Mouse (Mus musculus) adipocyte (in vitro differentiated cells): ENCODE measurements at regions not wholly inside any gene's neighbourhood (a gene's known extent, or its start where the extent isn't known, plus 50 kb on each side); places are given as distances from the start of the nearest gene placed in this dataset.
"Not testable (repeated sequence)": the region's sequence is repeated elsewhere in the genome, so short reads cannot be mapped to it uniquely, and the experiment has no call there.

ENCODE experiments used
- DNase-seq: peaks from one replicate; pipeline ENCODE4 v3.0.0-alpha.2; 2016; ENCODE audit warnings: low spot score

- DNase-seq = no peak
Observed at GRCm38 (mm10) chr14:59075845-59076745, 66.6 kb downstream of the 1700129C05Rik start.

- DNase-seq = no peak
Observed at GRCm38 (mm10) chr14:59072323-59073039, 70.2 kb downstream of the 1700129C05Rik start.

- DNase-seq = no peak
Observed at GRCm38 (mm10) chr14:59070056-59070455, 72.6 kb downstream of the 1700129C05Rik start.

GRCm38 (mm10) chr14:59066456-59067220 is 76.1 kb downstream of the 1700129C05Rik start:
- DNase-seq = no peak

GRCm38 (mm10) chr14:59063221-59063620 is 79.5 kb downstream of the 1700129C05Rik start:
- DNase-seq = no peak

- no peak for DNase-seq
Observed at GRCm38 (mm10) chr14:59056832-59057231, 85.9 kb downstream of the 1700129C05Rik start.

- DNase-seq = no peak
Observed at GRCm38 (mm10) chr14:59055283-59055682, 87.4 kb downstream of the 1700129C05Rik start.

GRCm38 (mm10) chr14:59052421-59052820 is 90.3 kb downstream of the 1700129C05Rik start:
- DNase-seq = no peak

- DNase-seq = no peak
Observed at GRCm38 (mm10) chr14:59051478-59051879, 91.2 kb downstream of the 1700129C05Rik start.

GRCm38 (mm10) chr14:59045687-59046086 is 97.0 kb downstream of the 1700129C05Rik start:
- no peak for DNase-seq

- no peak for DNase-seq
Observed at GRCm38 (mm10) chr14:59045235-59045634, 97.5 kb downstream of the 1700129C05Rik start.

GRCm38 (mm10) chr14:59042152-59042551 is 100.5 kb downstream of the 1700129C05Rik start:
- no peak for DNase-seq

- not testable (repeated sequence) for DNase-seq
Observed at GRCm38 (mm10) chr14:59025757-59026156, 116.9 kb downstream of the 1700129C05Rik start.

GRCm38 (mm10) chr14:59009534-59009933 is 133.2 kb downstream of the 1700129C05Rik start:
- no peak for DNase-seq

GRCm38 (mm10) chr14:58999106-58999778 is 143.5 kb downstream of the 1700129C05Rik start:
- no peak for DNase-seq

GRCm38 (mm10) chr14:58994994-58995393 is 147.7 kb downstream of the 1700129C05Rik start:
- DNase-seq = no peak

- no peak for DNase-seq
Observed at GRCm38 (mm10) chr14:58989644-58990217, 153.0 kb downstream of the 1700129C05Rik start.

- no peak for DNase-seq
Observed at GRCm38 (mm10) chr14:58987688-58988087, 155.0 kb downstream of the 1700129C05Rik start.

- no peak for DNase-seq
Observed at GRCm38 (mm10) chr14:58985838-58986237, 156.9 kb downstream of the 1700129C05Rik start.

GRCm38 (mm10) chr14:58976791-58977190 is 165.9 kb downstream of the 1700129C05Rik start:
- no peak for DNase-seq

GRCm38 (mm10) chr14:58969248-58969647 is 173.4 kb downstream of the 1700129C05Rik start:
- no peak for DNase-seq
